Mouse (Mus musculus): Measurements from ENCODE around the gene Msmb. TPM values are rescaled to one million over a fixed set of nuclear protein-coding genes. Genes with fewer than 3 reads are reported as not detected.
"Not testable (repeated sequence)": the region's sequence is repeated elsewhere in the genome, so short reads cannot be mapped to it uniquely, and the experiment has no call there.

Msmb gene
- polyA plus RNA-seq, 1 experiment from 2014 or later: not detected

- no peak overlapping the region for H3K27ac ChIP-seq (ENCODE audit: poor library complexity, severe bottlenecking)
- H3K4me3 ChIP-seq: no peak overlapping the region
- no peak overlapping the region for H3K4me2 ChIP-seq
- no peak for ATAC-seq (ENCODE audit: insufficient number of reproducible peaks, low FRiP score)
- H3K4me1 ChIP-seq (replicated peaks): no peaks in the 10 kb centered on the region
- no peak overlapping the region for H3K9ac ChIP-seq
- 69% methylated on average over 11 of the region's 11 CpGs for WGBS
- H3K27me3 ChIP-seq (replicated peaks): no peaks in the 10 kb centered on the region
- H3K36me3 ChIP-seq: no peaks in the 10 kb centered on the region
- H3K9me3 ChIP-seq (replicated peaks): no peaks in the 10 kb centered on the region
These were observed 20.6 kb upstream of the Msmb start for GRCm38 (mm10) chr14:32120940-32121919.

GRCm38 (mm10) chr14:32121920-32122315 lies 19.9 kb upstream of the Msmb start:
- no peak for ATAC-seq (ENCODE audit: insufficient number of reproducible peaks, low FRiP score)
- WGBS: 54% methylated on average over 2 of the region's 2 CpGs

GRCm38 (mm10) chr14:32124261-32124660 lies 17.6 kb upstream of the Msmb start:
- Histone ChIP-seq H3K36me3 (no peaks in the 10 kb centered on the region), H3K4me2 (no peak overlapping the region), H3K4me1 (replicated peaks) (no peaks in the 10 kb centered on the region), H3K4me3 (no peak overlapping the region), H3K27me3 (replicated peaks) (no peaks in the 10 kb centered on the region), H3K9me3 (replicated peaks) (no peaks in the 10 kb centered on the region), H3K27ac (ENCODE audit: poor library complexity, severe bottlenecking) (no peak overlapping the region), H3K9ac (no peak overlapping the region)
- WGBS: 76% methylated on average over 3 of the region's 3 CpGs
- no peak for ATAC-seq (ENCODE audit: insufficient number of reproducible peaks, low FRiP score)

More at GRCm38 (mm10) chr14:32121920-32122315, 19.9 kb upstream of the Msmb start:
- H3K9me3 ChIP-seq (replicated peaks): no peaks in the 10 kb centered on the region
- no peak overlapping the region for H3K27ac ChIP-seq (ENCODE audit: poor library complexity, severe bottlenecking)
- no peak overlapping the region for H3K9ac ChIP-seq
- H3K27me3 ChIP-seq (replicated peaks): no peaks in the 10 kb centered on the region
- H3K36me3 ChIP-seq: no peaks in the 10 kb centered on the region
- H3K4me2 ChIP-seq: no peak overlapping the region
- no peaks in the 10 kb centered on the region for H3K4me1 ChIP-seq (replicated peaks)
- H3K4me3 ChIP-seq: no peak overlapping the region

GRCm38 (mm10) chr14:32125256-32125655 lies 16.6 kb upstream of the Msmb start:
- WGBS: 74% methylated on average over 5 of the region's 5 CpGs
- H3K9me3 ChIP-seq (replicated peaks); ATAC-seq (ENCODE audit: insufficient number of reproducible peaks, low FRiP score); H3K4me2 ChIP-seq; H3K27me3 ChIP-seq (replicated peaks); H3K36me3 ChIP-seq; H3K4me3 ChIP-seq; H3K9ac ChIP-seq; H3K27ac ChIP-seq (ENCODE audit: poor library complexity, severe bottlenecking); H3K4me1 ChIP-seq (replicated peaks): not testable (repeated sequence)

GRCm38 (mm10) chr14:32128409-32128808 lies 13.4 kb upstream of the Msmb start:
- H3K4me2 ChIP-seq: no peak overlapping the region
- H3K4me3 ChIP-seq: no peak overlapping the region
- H3K27ac ChIP-seq (ENCODE audit: poor library complexity, severe bottlenecking): no peak overlapping the region
- H3K9ac ChIP-seq: no peak overlapping the region
- no peak for ATAC-seq (ENCODE audit: insufficient number of reproducible peaks, low FRiP score)
- H3K9me3 ChIP-seq (replicated peaks): no peaks in the 10 kb centered on the region
- H3K4me1 ChIP-seq (replicated peaks): peaks cover 3% of the 10 kb centered on the region
- H3K27me3 ChIP-seq (replicated peaks): no peaks in the 10 kb centered on the region
- no peaks in the 10 kb centered on the region for H3K36me3 ChIP-seq
- WGBS: 69% methylated on average over 5 of the region's 5 CpGs

GRCm38 (mm10) chr14:32131836-32132235 lies 10.0 kb upstream of the Msmb start:
- ATAC-seq (ENCODE audit: insufficient number of reproducible peaks, low FRiP score): no peak
- no peaks in the 10 kb centered on the region for H3K36me3 ChIP-seq
- H3K9ac ChIP-seq: no peak overlapping the region
- peaks cover 23% of the 10 kb centered on the region for H3K4me1 ChIP-seq (replicated peaks)
- 20% methylated on average over 4 of the region's 4 CpGs for WGBS
- H3K27me3 ChIP-seq (replicated peaks): no peaks in the 10 kb centered on the region
- H3K4me3 ChIP-seq: no peak overlapping the region
- no peak overlapping the region for H3K27ac ChIP-seq (ENCODE audit: poor library complexity, severe bottlenecking)
- no peaks in the 10 kb centered on the region for H3K9me3 ChIP-seq (replicated peaks)
- no peak overlapping the region for H3K4me2 ChIP-seq

- Histone ChIP-seq H3K36me3 (no peaks in the 10 kb centered on the region), H3K4me1 (replicated peaks) (peaks cover 23% of the 10 kb centered on the region), H3K27me3 (replicated peaks) (no peaks in the 10 kb centered on the region), H3K9ac (no peak overlapping the region), H3K9me3 (replicated peaks) (no peaks in the 10 kb centered on the region), H3K4me2 (peak overlapping the region; percentile 39), H3K4me3 (no peak overlapping the region), H3K27ac (ENCODE audit: poor library complexity, severe bottlenecking) (peak overlapping the region; percentile 32)
- WGBS: 7% methylated on average over 2 of the region's 2 CpGs
- ATAC-seq (ENCODE audit: insufficient number of reproducible peaks, low FRiP score): peak; percentile 77; the same call in 1 of the 2 replicates
These were observed 7.5 kb upstream of the Msmb start for GRCm38 (mm10) chr14:32134293-32134692.

- H3K9me3 ChIP-seq (replicated peaks); H3K36me3 ChIP-seq; H3K27ac ChIP-seq (ENCODE audit: poor library complexity, severe bottlenecking); ATAC-seq (ENCODE audit: insufficient number of reproducible peaks, low FRiP score); H3K9ac ChIP-seq; H3K4me2 ChIP-seq; H3K27me3 ChIP-seq (replicated peaks); H3K4me3 ChIP-seq: not testable (repeated sequence)
- 52% methylated on average over 3 of the region's 3 CpGs for WGBS
- H3K4me1 ChIP-seq (replicated peaks): peaks cover 23% of the 10 kb centered on the region
These were observed 5.4 kb upstream of the Msmb start for GRCm38 (mm10) chr14:32136467-32136866.

- H3K9ac ChIP-seq: no peak overlapping the region
- H3K27me3 ChIP-seq (replicated peaks): no peaks in the 10 kb centered on the region
- peaks cover 5% of the 10 kb centered on the region for H3K4me1 ChIP-seq (replicated peaks)
- no peak overlapping the region for H3K27ac ChIP-seq (ENCODE audit: poor library complexity, severe bottlenecking)
- H3K36me3 ChIP-seq: no peaks in the 10 kb centered on the region
- WGBS: 74% methylated on average over 5 of the region's 5 CpGs
- H3K9me3 ChIP-seq (replicated peaks): no peaks in the 10 kb centered on the region
- no peak overlapping the region for H3K4me3 ChIP-seq
- no peak overlapping the region for H3K4me2 ChIP-seq
- no peak for ATAC-seq (ENCODE audit: insufficient number of reproducible peaks, low FRiP score)
These were observed 1.4 kb upstream of the Msmb start for GRCm38 (mm10) chr14:32140359-32140965.

- H3K4me2 ChIP-seq: no peak overlapping the region
- no peaks in the 10 kb centered on the region for H3K27me3 ChIP-seq (replicated peaks)
- H3K4me1 ChIP-seq (replicated peaks): peaks cover 9% of the 10 kb centered on the region
- H3K27ac ChIP-seq (ENCODE audit: poor library complexity, severe bottlenecking): no peak overlapping the region
- H3K9ac ChIP-seq: no peak overlapping the region
- H3K4me3 ChIP-seq: no peak overlapping the region
- H3K36me3 ChIP-seq: no peaks in the 10 kb centered on the region
- 0 out of 2 replicates have a peak, but pooled peaks cover 4% of the 10 kb centered on the region for H3K9me3 ChIP-seq (replicated peaks)
- no peak for ATAC-seq (ENCODE audit: insufficient number of reproducible peaks, low FRiP score)
These were observed 2.9 kb downstream of the Msmb start for GRCm38 (mm10) chr14:32144734-32145133.

- H3K4me3 ChIP-seq: no peak overlapping the region
These were observed 3.6 kb downstream of the Msmb start for GRCm38 (mm10) chr14:32145401-32145800.

More at GRCm38 (mm10) chr14:32145401-32145800, 3.6 kb downstream of the Msmb start:
- Histone ChIP-seq H3K4me1 (replicated peaks) (peaks cover 9% of the 10 kb centered on the region), H3K36me3 (no peaks in the 10 kb centered on the region), H3K9ac (no peak overlapping the region), H3K4me2 (peak overlapping the region; percentile 7; the same call in 1 of the 2 replicates), H3K9me3 (replicated peaks) (0 out of 2 replicates have a peak, but pooled peaks cover 4% of the 10 kb centered on the region), H3K27me3 (replicated peaks) (no peaks in the 10 kb centered on the region), H3K27ac (ENCODE audit: poor library complexity, severe bottlenecking) (peak overlapping the region; percentile 38)
- ATAC-seq (ENCODE audit: insufficient number of reproducible peaks, low FRiP score): peak; percentile 49; the same call in 1 of the 2 replicates
- WGBS: 52% methylated on average over 4 of the region's 4 CpGs

Data from heart, embryonic 12.5 days (tissue).